Mouse (Mus musculus) heart, postnatal 0 days (tissue): ENCODE measurements at regions not wholly inside any gene's neighbourhood (a gene's known extent, or its start where the extent isn't known, plus 50 kb on each side); places are given as distances from the start of the nearest gene placed in this dataset.

Experiments used
- CTCF ChIP-seq: IDR thresholded peaks from 2 replicates; pipeline ENCODE4 v1.5.1; 2016; ENCODE audit warnings: antibody characterized with exemption, control low read depth, low read depth
- EP300 ChIP-seq: IDR thresholded peaks from 2 replicates; pipeline ENCODE4 v1.6.1; 2016; ENCODE audit warnings: antibody characterized with exemption, low read depth

DNA sequence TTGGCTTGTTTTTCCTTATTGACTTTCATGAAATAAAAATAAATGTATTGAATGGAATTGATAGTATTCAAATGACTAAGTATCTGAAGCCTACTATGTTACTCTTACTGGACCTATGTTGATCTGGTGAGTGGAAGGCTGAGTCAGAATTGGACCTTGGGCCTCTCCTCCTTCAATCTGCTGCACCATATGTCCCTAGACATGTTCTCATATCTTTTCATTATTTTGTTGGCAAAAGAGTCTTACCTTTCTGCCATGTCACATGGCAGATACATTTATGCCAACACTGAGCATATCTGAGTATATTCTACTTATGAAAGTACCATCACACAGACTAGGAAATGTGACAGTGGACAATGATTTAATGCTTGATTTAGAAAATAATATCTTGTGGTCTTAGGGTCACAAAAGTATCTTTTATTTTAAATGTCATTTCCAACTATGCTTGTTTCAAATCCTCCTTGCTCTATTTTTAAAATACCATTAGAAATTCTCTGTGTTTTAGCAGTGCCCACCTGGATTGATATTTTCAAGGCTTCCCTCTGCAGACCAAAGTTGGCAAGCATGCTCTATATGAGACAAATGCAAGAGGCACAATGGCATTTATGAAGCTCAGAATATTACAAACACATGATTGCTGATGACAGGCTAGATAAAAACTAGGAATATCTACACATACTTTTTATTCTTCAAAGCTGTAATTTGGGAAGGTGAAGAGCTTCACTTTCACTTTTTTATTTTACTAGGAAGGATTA lies 825.7 kb downstream of the Rfpl4b start:
- TF ChIP-seq CTCF (no peak), EP300 (no peak)
